Mouse (Mus musculus) erythroid progenitor cell, adult 5-6 weeks (primary cell): ENCODE measurements around the gene Natd1. TPM values are rescaled to one million over a fixed set of nuclear protein-coding genes. Genes with fewer than 3 reads are reported as not detected.

Experiments used
- ATAC-seq: replicated peaks from 2 replicates; pipeline ENCODE4 v1.8.0; 2016; ENCODE audit warnings: moderate number of reproducible peaks, mild to moderate bottlenecking, moderate TSS enrichment, inconsistent platforms; ENCODE audit not compliant: poor library complexity, low FRiP score, severe bottlenecking
- total RNA-seq, 2 experiments: library from RNA; stranded (forward) in 1 of 2; stranded (reverse) in 1 of 2; fragments of 150-400 nt in 1 of 2; fragments of 186-747, 209-891 nt in 1 of 2; gene quantifications; 2 replicates each; pipeline versions ENCODE4 v1.2.3 to v1.2.4; 2015 to 2017; ENCODE audit warnings: low replicate concordance in 2 of 2

The Natd1 gene
- total RNA-seq, 2 experiments from 2014 or later, result 29.4 to 36.0 TPM

- ATAC-seq, result no peak
These were observed 18.8 kb upstream of the Natd1 start for GRCm38 (mm10) chr11:60933178-60933930.

GRCm38 (mm10) chr11:60932503-60933020 lies 18.0 kb upstream of the Natd1 start:
- ATAC-seq, result no peak

DNA sequence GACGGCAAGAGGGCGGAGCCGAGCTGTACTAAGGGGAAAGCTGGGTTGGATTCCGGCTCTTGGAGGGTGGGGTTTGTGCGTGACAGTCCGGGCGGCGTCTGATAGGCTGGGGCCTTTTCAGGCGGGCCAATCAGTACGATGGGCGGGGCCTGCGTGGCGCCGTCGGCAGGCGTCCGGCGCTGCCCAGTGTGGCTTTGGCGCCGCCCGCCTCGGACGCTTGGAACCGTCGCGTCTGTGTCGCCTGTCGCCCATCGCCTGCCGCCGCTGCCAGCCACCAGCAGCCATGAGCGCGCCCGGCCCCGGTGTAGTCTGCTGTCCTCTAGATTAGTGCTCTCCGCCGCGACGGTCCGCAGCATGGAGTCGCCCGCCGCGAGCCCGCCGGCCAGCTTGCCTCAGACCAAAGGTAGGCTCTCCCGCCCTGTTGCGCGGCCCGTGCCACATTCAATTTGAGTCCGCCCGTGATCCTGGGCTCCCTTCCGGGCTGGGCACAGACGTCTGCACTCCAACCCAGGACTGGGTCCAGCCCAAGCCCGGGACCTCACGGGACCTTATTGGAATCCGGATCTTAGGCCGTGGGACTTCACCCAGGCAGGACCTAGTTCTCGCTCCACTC lies 17.4 kb upstream of the Natd1 start, which contains the start of gene Map2k3:
TSS of gene Map2k3 (plus strand) at position 165 of the 613 bp plus-strand sequence.
- ATAC-seq, result peak; percentile 76

DNA sequence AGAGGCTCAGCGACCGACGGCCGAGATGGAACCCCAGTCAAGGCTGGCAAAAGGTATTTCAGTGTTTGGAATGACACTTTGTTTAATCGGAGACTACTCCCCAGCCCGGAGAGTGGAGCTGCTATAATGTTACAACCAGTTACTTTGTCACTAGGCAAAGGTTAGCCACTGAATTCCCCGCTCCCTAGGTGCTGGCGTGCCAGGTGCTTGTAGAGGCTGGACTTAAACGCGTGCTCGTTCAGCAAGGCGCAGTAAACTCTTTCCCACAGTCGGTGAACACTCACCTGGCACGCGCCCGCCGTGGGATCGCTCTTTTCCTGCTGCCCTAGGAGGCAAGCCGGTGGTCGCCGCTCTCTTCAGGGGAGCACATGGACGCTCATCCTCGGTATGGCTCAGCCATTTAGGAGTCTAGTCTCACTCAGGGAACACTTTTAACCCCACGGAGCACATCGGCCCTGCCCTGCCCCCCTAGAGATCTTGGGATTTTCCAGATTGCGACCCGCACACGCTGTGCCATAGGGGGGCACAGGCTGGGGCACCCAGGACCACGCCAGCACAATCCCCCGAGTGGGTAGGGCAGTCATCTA lies 16.8 kb upstream of the Natd1 start:
- ATAC-seq, result peak; percentile 2; the same call in 1 of the 2 replicates

GRCm38 (mm10) chr11:60930724-60931281 lies 16.3 kb upstream of the Natd1 start:
- no peak for ATAC-seq

- peak; percentile 41 for ATAC-seq
These were observed 12.7 kb upstream of the Natd1 start for GRCm38 (mm10) chr11:60927264-60927663.

- ATAC-seq, result peak; percentile 45
These were observed 10.4 kb upstream of the Natd1 start for GRCm38 (mm10) chr11:60924981-60925380.

DNA sequence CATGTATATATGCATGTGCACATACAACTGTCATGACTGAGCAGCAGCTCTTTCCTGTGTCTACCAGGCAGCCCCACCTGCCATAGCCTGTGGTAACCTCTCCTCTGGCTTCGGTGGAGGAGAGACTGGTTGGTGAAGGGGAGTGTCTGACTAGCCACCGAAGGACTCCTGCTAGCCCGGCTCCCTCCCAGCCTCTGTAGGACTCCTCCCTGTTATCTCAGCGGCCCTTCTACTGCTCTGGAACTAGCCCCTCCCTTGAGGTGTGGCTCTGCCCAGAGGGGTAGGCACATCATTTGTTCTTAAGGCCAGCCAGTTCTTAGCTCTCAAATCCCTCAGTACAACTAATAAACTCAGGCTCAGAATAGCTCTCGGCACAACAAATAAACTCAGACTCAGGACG lies 9.9 kb upstream of the Natd1 start:
- ATAC-seq, result peak; percentile 83

DNA sequence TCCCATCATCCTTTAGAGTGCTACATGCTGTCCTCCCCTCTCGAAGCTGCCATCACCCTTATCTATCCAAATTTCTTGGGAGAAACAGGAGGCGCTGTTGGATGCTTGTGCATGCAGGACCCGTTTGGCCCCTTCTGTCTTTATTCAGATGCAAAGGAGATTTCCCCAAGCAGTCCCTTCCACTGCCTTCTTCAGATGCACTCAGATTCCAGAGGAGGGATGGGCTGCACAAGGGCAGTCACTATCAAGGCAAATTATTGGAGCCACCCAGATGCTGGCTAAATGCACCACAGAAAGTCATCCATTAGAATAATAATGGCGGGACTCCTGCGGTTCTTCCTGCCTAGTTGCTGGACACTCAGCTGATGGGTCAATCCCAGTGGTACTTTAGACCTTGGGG lies 8.4 kb upstream of the Natd1 start:
- no peak for ATAC-seq

DNA sequence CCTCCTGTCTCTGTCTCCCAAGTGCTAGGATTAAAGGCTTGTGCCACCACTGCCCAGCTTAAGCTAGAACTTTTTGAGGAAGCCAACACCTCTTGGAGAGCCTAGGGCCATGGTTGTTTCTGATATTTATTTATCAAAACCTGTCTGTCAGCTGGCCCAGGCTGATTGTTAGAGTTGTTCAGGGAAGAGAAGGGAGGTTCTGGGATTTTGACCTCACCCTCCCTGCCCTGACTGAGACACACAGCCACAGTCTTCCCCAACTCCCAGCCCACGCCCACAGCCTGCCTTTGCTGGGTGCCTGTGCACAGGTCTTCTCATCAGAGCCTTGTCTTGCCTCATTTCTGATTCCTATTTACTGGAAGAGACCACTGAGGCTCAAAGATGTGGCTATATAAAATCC lies 7.6 kb upstream of the Natd1 start:
- peak; percentile 74 for ATAC-seq

- ATAC-seq, result peak; percentile 12
These were observed 5.5 kb upstream of the Natd1 start for GRCm38 (mm10) chr11:60920021-60920420.

DNA sequence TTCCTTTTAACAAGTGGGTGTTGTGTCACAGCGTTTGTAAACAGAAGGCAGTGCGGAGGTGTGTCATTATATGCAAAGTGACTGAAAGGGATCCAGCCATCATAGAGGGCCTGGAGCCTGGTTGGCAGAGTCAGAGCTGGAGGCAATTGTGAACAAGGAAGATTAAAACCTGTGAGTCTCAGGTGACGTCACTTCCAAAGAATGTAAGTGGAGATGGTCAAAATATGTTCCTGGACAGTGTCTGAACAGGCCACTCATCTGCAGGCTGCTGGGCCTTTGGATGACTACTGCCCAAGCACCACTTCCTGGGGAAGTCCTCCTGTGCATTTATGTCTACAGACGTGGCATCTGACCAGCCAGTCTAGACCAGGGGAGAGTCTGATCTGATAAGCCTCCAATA lies 651 bp upstream of the Natd1 start:
- ATAC-seq, result no peak

- ATAC-seq, result peak; percentile 85
These were observed 1.0 kb downstream of the Natd1 start for GRCm38 (mm10) chr11:60913301-60914196.

DNA sequence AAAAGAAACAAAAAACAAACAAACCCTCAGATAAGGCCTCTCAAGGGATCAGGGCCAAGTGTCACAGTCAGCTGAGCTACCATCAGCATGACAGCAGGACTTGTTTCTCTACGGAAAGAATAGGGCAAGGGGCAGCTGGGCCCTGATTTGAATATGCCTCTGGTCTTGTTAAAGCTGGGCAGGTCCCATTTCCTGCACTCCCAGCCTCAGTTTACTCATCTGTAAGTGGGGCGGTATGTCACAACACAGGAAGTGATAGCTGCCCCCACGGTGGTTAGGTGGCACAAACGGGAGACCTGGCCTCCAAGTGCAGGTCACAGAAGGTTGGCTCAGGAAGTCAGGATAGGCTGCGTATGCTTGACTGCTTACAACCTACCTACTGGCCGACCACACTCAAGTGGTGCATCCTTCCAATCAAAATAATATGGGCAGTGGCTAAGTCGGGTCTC lies 2.0 kb downstream of the Natd1 start:
- ATAC-seq, result 0 out of 2 replicates have a peak, but pooled peaks have one; percentile 5

DNA sequence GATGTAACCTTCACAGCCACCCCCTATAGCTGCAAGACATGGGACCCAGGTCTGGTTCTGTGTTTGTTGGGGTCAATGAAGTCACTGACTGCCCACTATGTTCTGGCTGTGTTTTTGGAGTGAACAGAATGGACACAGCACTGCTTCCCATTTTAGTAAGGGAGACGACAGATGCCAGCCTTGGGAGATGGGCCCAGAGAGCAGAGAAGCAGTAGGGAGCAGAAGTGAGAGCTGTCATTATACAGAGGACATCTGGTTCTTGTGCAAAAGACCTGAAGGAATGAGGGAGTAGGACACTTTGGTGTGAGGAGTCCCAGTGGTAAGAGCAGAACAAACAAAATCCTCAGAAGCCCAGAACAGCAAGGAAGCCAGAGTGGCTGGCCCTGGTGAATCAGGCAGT lies 4.9 kb downstream of the Natd1 start:
- ATAC-seq, result no peak

DNA sequence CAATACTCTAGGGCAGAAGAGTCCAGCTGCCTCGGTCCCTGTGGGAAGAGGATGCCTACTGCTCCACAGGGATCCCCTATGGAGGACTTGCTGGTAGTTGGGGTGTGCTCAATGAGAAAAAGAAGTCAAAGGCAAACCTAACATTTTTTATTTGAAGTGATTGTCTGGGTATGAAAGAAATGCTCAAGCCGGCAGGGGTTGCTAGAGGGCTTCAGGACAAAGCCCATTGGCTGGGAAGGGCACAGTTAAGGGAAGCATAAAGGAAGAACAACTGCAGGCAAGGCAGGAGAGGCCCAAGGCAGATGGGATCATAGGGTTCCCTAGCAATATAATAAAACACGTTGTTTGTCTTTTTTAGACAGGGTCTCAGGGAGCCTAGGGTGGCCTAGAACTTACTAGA lies 6.5 kb downstream of the Natd1 start:
- ATAC-seq, result no peak

DNA sequence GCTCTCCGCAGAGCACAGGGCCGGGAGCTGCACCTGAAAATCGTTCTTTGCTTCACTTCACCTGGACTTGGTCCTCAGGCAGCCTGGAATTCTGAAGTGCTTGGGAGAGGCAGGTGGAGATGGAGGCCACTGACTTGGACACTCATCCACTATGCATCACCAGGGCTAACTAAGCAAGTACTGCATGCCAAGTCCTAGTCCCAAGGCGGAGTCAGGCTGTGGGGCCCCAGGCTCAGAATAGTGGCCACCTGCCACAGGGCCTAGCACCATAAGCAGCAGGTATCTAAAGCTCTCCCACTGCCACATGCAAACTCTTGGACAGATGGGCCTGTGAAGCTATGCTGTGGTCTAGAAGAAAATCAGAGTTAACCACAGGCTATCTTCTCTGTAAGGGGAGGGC lies 8.1 kb downstream of the Natd1 start:
- no peak for ATAC-seq

GRCm38 (mm10) chr11:60905407-60906120 lies 9.0 kb downstream of the Natd1 start:
- no peak for ATAC-seq

GRCm38 (mm10) chr11:60903661-60904061 lies 10.9 kb downstream of the Natd1 start:
- no peak for ATAC-seq
